Mouse (Mus musculus) cerebellum, adult 8-10 months (tissue): Measurements from ENCODE around the gene Pabpc1l.

Experiments used
- DNase-seq: peaks from one replicate; pipeline ENCODE4 v3.0.0; 2022

Pabpc1l gene

GRCm38 (mm10) chr2:164089508-164089907, 64.3 kb downstream of the Pabpc1l start:
- DNase-seq, result no peak

GRCm38 (mm10) chr2:164094152-164094551, 68.9 kb downstream of the Pabpc1l start:
- DNase-seq, result no peak

GRCm38 (mm10) chr2:164098603-164099250, 73.5 kb downstream of the Pabpc1l start:
- peak; percentile 50 for DNase-seq
